Mouse (Mus musculus): ENCODE measurements around the gene Ppp2r3d.

GRCm38 (mm10) chr9:124424292-124424541 lies 52.5 kb downstream of the Ppp2r3d start:
- no peak for TF ChIP-seq CTCF (IDR thresholded peaks at IDR 0.05; ENCODE audit: borderline replicate concordance, insufficient read depth, low read depth, low read length)
- no peak for TF ChIP-seq POLR2A (IDR thresholded peaks at IDR 0.05; ENCODE audit: borderline replicate concordance, insufficient read depth, low read length)
